Mouse (Mus musculus) left cerebral cortex, postnatal 14 days (tissue): ENCODE measurements at regions not wholly inside any gene's neighbourhood (a gene's known extent, or its start where the extent isn't known, plus 50 kb on each side); places are given as distances from the start of the nearest gene placed in this dataset.

Experiments
- DNase-seq, 2 experiments: peaks; one replicate each; pipeline ENCODE4 v3.0.0; 2021 to 2022; ENCODE audit warnings: low spot score in 2 of 2, mixed read lengths in 1 of 2
- intact Hi-C: fragments of 180-260 bp; cut with DNase I; formaldehyde crosslinking; loops from one replicate; pipeline ENCODE4 v1.15.1; 2025

GRCm38 (mm10) chr13:116028583-116028982 lies 280.9 kb downstream of the Isl1 start:
- intact Hi-C loops = no loop called here
- no peak for DNase-seq

GRCm38 (mm10) chr13:116027147-116027546 lies 282.3 kb downstream of the Isl1 start:
- intact Hi-C loops = no loop called here
- no peak for DNase-seq

DNA sequence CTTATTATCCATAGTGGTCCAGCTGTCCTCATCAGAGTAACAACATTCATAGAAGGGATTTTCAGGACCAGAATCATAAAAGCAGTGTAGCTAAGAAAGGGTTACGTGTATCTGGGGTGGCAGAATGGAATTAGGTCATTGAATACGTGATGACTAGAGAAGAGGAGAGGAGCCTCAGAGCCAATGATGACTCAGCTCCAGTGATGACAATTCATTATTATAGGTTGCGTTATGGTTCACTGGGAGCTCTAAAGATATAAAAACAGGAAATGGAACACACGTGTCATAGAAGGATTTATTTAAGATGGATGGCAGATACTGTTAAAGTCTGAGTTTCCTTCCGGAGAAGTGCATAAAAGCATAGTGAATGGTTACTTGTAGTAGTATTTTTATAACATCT lies 291.6 kb downstream of the Isl1 start:
- no peak for DNase-seq

DNA sequence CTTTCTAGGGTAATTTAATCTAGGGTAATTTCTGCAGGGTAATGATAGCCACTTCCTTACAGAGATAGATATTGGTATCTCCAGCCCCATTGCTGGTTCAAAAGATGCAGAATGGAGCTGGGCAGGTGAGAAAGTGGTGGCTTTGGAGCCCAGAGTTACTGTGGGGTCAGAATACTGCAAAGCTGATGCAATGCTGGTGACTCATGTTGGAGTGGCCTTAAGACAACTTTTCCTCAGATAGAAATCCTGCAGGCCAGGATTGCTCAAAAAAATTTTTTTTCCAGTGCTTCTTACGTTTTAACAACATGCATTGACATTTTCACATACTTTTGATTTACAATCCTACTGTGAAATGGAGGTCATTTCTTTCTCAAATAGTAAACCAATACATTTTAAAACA lies 305.8 kb downstream of the Isl1 start:
- intact Hi-C loops = no loop called here
- no peak for DNase-seq

More for the DNA sequence above, 291.6 kb downstream of the Isl1 start:
- intact Hi-C loops = no loop called here

- DNase-seq = peak; percentile 66 to 68
- intact Hi-C loops = no loop called here
Observed at GRCm38 (mm10) chr13:116002391-116002899, 307.0 kb downstream of the Isl1 start.

DNA sequence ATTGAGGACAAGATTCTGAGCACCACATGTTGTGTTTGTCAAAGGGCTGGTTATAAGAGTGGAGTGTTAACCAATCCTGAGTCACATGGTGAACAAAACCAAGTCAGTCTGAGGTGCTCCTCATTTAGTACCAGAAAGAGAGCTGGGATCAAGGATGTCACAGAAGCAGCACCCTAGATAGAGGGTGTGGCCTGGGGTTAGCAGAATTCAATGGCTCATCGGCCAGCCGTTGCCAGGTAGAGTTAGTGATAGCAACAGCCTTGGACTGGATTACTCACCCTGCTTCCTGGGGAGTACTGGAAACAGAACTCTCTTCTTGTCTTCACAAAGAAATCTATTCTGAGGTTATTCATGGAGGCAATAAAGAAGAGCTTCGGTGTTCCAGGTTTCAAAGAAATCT lies 318.9 kb downstream of the Isl1 start:
- intact Hi-C loops = no loop called here
- no peak for DNase-seq

DNA sequence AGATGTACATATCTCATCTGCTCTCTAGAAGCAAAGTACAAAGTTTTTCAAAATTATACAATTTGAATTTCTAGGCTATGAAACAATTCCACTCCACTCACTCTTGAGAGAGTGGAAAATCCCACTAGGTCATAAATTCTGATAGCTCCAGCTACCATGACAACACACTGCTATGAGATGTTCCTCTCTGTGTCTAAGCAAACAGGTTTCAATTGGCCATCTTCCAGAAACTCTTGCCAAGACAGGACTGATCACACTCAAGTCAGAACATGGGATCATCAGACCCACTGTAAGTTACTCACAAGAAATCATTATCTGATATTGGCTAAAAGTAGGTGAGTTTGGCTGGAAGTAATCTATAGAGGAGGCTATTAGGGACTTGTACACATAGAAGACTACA lies 320.4 kb downstream of the Isl1 start:
- DNase-seq = no peak
- intact Hi-C loops = no loop called here

GRCm38 (mm10) chr13:115986282-115986681 lies 323.2 kb downstream of the Isl1 start:
- intact Hi-C loops = no loop called here
- DNase-seq = no peak

DNA sequence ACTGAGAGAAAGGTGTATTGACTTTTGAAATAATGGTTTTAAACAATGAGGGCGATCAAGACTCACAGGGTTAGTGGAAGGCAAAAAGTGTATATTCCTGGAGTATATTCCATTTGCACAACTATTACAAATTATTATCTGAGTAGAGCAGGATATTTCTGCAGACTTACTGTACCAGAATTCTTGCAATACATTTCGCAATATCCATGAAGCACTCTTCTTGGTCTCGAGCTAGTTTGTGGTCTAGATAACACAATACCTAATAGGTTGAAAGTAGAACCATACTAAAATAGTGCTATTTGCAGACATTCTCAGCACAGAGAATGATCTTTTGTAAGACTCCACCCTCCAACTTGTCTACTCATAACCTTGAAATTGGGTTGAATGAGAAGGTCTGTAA lies 323.8 kb downstream of the Isl1 start:
- no peak for DNase-seq

DNA sequence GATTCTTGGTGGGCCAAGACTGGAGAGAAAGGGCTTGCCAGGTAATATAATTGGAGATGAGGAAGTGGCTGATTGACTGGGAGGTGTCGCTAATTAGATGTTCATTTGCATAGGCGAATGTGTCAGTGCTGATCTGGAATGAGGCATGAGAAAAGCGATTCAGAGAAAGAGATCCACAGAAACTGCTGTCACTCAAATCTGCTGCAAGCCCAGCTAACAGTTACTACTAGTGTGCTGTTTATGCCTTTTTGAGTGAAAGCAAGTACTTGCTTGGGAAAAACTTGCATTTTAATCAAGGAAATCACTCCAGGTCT lies 331.6 kb downstream of the Isl1 start:
- DNase-seq = no peak
- intact Hi-C loops = no loop called here

More for the DNA sequence above, 323.8 kb downstream of the Isl1 start:
- intact Hi-C loops = no loop called here

DNA sequence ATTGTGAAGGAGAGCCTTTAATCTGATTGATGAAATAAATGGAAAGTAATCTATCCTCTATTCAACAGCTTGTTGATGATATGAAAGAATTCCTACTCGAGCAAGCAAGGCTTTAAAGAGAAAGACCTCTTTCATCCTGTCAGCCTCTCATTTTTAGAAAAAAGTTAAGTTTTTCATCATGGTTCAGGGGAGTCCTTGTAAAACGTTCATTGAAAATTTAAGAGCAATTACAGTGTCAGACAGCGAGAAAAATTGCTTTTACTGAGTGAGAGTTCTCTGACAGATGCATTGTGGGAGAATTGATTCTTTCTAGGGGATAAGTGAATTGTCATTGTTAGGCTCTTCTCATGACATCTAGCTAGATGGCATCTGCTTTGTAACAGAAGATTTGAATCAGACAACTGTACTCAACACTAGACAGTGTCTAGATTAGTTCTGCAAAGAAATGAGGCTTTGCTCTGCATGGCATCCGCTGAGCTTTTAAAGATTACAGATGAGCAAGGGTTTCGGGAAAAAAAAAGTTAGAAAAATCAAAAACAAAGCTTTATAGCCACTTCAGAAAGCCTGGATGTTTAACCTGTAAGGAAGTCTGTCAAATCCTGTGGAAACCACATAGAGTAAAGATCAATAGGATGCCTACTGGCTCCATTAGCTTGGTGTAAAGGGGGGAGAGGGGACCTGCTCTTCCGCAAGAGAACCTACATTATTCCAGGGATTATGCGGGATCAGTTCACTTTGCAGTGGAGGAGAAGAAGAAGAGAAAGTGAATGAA lies 332.2 kb downstream of the Isl1 start:
- intact Hi-C loops = no loop called here

More for the DNA sequence above, 332.2 kb downstream of the Isl1 start:
- DNase-seq = no peak
